Mouse (Mus musculus) ZHBTc4 (cell line): Measurements from ENCODE around the gene Fezf2.

Source experiments
- DNase-seq: peaks from one replicate; pipeline ENCODE4 v3.0.0-alpha.2; 2011; ENCODE audit warnings: low read depth, low spot score

Gene Fezf2

GRCm38 (mm10) chr14:12342458-12343131, 5.4 kb downstream of the Fezf2 start:
- no peak for DNase-seq

- DNase-seq: no peak
Observed at GRCm38 (mm10) chr14:12341789-12342457, 6.1 kb downstream of the Fezf2 start.

GRCm38 (mm10) chr14:12341075-12341788, 6.8 kb downstream of the Fezf2 start:
- peak; percentile 46 for DNase-seq

GRCm38 (mm10) chr14:12340238-12341074, 7.5 kb downstream of the Fezf2 start:
- DNase-seq: no peak

GRCm38 (mm10) chr14:12338811-12339565, 9.0 kb downstream of the Fezf2 start:
- no peak for DNase-seq

GRCm38 (mm10) chr14:12337998-12338809, 9.8 kb downstream of the Fezf2 start:
- peak; percentile 71 for DNase-seq

GRCm38 (mm10) chr14:12337421-12337997, 10.5 kb downstream of the Fezf2 start:
- no peak for DNase-seq

GRCm38 (mm10) chr14:12334925-12335324, 13.1 kb downstream of the Fezf2 start:
- DNase-seq: no peak

- no peak for DNase-seq
Observed at GRCm38 (mm10) chr14:12333622-12334021, 14.4 kb downstream of the Fezf2 start.

GRCm38 (mm10) chr14:12303106-12303505, 44.9 kb downstream of the Fezf2 start:
- DNase-seq: no peak

- DNase-seq: no peak
Observed at GRCm38 (mm10) chr14:12300677-12301076, 47.3 kb downstream of the Fezf2 start.

GRCm38 (mm10) chr14:12300275-12300674, 47.7 kb downstream of the Fezf2 start:
- DNase-seq: no peak

- no peak for DNase-seq
Observed at GRCm38 (mm10) chr14:12299654-12300053, 48.3 kb downstream of the Fezf2 start.

GRCm38 (mm10) chr14:12299171-12299570, 48.8 kb downstream of the Fezf2 start:
- DNase-seq: peak; percentile 69

- no peak for DNase-seq
Observed at GRCm38 (mm10) chr14:12296391-12296790, 51.6 kb downstream of the Fezf2 start.
